Mouse (Mus musculus): ENCODE data around the gene D10Wsu102e.
"Not testable (repeated sequence)": the region's sequence is repeated elsewhere in the genome, so short reads cannot be mapped to it uniquely, and the experiment has no call there.

Gene D10Wsu102e

GRCm38 (mm10) chr10:83346359-83346736 is 13.7 kb upstream of the D10Wsu102e start:
- DNase-seq (ENCODE audit: low spot score in 2 of 2), result no peak

- DNase-seq (ENCODE audit: low spot score in 2 of 2), result no peak
Measured at GRCm38 (mm10) chr10:83347494-83347893, 12.5 kb upstream of the D10Wsu102e start.

DNA sequence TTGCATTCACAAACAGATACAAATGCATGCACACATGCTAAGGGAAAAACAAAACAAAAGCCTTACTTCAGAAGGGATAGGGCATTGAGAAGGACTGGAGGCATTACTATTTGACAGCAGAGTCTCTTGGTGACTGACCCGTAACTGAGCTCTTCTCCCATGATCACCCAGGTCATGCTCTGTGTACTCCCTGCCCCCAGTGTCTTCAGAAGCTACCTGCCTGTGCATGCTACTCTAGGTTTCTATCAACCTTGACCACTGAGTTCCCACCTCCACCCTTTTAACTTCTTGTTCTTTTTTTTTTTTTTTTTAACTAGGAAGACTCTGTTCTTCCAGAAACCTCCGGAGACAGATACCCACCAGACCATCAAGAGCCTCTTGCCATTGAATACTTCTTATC is 9.3 kb upstream of the D10Wsu102e start:
- DNase-seq (ENCODE audit: low spot score in 2 of 2), result no peak

DNA sequence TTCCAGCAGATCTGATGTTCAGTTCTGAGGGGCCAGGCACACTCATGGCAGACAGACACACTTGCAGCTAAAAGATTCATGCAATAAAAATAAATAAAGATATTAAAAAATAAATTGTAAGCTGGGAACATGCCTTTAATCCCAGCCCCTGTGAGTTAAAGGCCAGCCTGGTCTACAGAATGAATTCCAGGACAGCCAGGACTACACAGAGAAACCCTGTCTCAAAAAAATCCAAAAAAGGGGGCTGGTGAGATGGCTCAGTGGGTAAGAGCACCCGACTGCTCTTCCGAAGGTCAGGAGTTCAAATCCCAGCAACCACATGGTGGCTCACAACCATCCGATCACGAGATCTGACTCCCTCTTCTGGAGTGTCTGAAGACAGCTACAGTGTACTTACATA is 8.2 kb upstream of the D10Wsu102e start:
- not testable (repeated sequence) for DNase-seq (ENCODE audit: low spot score in 2 of 2)

- DNase-seq (ENCODE audit: low spot score in 2 of 2), result no peak
Measured at GRCm38 (mm10) chr10:83353680-83354332, 6.2 kb upstream of the D10Wsu102e start.

DNA sequence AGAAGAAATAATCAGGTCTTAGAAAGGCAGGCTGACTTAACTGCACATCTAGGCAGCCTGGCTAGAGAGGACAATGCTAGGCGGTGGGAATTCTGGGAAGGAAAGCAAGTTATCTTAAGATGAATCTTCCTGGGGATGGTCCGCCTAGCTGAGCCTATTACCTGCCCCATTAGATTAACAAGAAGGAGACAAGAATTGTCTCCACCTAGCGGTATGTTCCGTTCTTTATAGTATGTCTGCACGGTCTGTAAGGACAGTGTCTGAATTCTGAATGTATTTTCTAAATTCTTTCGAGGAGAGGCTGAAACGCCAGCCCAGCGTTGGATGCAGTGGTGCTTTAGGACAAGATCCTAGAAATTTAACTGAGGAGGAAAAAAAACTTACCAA is 5.7 kb upstream of the D10Wsu102e start:
- DNase-seq (ENCODE audit: low spot score in 2 of 2), result no peak

- DNase-seq (ENCODE audit: low spot score in 2 of 2), result no peak
Measured at GRCm38 (mm10) chr10:83356416-83356815, 3.6 kb upstream of the D10Wsu102e start.

DNA sequence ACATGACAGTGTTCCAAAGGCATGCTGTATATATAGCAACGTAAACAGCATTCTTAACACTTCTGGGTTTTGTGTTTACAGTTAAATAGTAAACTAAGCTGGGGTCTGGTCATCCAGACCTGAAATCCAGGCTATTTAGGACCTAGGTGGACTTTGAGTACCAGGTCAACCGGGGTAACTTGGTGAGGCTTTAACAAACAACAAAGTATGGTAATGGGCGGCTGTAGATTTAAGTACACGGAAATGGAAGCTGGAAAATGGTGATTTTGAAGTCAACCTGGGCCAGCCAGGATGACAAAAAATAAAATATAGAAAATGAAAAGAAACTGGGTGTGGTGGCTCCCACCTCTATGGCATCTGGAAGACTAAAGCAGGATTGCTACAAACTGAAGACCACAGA is 570 bp upstream of the D10Wsu102e start:
- DNase-seq (ENCODE audit: low spot score in 2 of 2), result no peak

GRCm38 (mm10) chr10:83360356-83360755 is 335 bp downstream of the D10Wsu102e start:
- DNase-seq (ENCODE audit: low spot score in 2 of 2), result no peak

DNA sequence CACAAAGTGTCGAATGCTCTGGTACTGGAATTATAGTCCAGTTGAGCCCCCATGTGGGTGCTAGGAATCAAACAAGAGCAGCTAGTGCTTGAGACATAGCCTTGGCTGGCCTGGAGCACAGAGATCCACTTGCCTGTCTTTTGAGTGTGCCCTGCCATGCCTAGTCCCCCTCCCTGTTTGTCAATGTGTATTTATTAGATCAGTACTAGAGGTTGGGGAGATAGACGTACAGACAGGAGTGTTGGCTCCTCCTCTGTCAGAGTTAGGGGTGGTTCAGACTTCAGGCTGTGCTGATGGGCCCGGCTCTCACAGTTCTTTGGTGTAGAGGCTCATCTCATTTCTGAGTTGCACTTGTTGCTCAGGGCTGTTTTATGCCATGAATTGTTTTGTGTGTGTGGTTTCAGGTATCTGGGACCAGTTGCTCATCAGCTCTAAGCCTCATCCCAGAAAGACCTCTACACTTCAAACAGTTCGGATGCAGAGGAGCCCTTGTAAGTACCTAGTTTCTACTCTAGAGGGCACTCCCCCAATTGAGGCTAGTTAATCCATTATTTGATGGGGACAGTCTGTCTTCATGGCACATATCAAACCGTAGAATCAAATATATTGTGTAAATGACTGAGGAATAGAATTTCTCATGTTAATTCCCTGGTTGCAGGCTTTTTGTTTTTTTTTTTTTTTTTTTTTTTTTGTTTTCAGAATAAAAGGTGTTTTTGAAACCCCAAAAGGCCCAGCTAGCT is 1.8 kb downstream of the D10Wsu102e start:
- DNase-seq (ENCODE audit: low spot score in 2 of 2), result no peak

DNA sequence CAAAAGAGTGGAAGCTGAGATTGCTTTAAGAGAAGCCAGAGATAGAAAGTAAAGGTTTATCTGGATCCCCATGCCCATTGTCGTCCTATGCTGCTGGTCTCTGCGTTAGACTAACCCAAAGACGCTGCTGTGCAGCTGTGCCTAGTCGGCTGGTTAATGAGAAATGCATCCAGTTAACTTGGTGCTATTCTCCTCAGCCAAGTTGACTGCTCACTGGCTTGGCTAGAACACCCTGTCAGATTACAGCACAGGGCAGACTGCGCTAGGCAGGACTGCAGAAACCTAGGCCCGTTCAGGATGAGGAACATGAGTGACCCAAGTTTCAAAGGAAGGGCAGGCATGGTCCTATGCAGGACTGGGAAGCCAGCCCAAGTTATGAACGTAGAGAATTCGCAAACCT is 3.4 kb downstream of the D10Wsu102e start:
- DNase-seq (ENCODE audit: low spot score in 2 of 2), result no peak

- DNase-seq (ENCODE audit: low spot score in 2 of 2), result no peak
Measured at GRCm38 (mm10) chr10:83368918-83369317, 8.9 kb downstream of the D10Wsu102e start.

- DNase-seq (ENCODE audit: low spot score in 2 of 2), result no peak
Measured at GRCm38 (mm10) chr10:83374045-83374656, 14.1 kb downstream of the D10Wsu102e start.

DNA sequence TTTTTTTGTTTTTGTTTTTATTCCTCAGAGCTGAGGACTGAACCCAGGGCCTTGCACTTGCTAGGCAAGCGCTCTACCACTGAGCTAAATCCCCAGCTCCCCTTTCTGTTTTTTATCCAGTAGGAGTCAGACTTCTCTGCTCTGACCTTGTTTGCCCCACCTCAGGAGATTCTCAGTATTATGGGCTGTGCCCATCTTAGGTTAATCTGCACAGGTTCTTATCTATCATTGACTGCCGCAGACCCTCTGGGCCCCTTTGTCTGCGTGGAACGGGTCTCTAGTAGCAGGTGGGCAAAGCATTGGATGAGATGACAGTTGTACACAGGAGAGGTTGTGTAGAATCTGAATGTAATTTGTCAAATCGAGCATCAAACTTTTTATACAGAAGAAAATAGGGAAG is 15.4 kb downstream of the D10Wsu102e start:
- DNase-seq (ENCODE audit: low spot score in 2 of 2), result not testable (repeated sequence)

GRCm38 (mm10) chr10:83376911-83377682 is 17.1 kb downstream of the D10Wsu102e start:
- no peak for DNase-seq (ENCODE audit: low spot score in 2 of 2)

DNA sequence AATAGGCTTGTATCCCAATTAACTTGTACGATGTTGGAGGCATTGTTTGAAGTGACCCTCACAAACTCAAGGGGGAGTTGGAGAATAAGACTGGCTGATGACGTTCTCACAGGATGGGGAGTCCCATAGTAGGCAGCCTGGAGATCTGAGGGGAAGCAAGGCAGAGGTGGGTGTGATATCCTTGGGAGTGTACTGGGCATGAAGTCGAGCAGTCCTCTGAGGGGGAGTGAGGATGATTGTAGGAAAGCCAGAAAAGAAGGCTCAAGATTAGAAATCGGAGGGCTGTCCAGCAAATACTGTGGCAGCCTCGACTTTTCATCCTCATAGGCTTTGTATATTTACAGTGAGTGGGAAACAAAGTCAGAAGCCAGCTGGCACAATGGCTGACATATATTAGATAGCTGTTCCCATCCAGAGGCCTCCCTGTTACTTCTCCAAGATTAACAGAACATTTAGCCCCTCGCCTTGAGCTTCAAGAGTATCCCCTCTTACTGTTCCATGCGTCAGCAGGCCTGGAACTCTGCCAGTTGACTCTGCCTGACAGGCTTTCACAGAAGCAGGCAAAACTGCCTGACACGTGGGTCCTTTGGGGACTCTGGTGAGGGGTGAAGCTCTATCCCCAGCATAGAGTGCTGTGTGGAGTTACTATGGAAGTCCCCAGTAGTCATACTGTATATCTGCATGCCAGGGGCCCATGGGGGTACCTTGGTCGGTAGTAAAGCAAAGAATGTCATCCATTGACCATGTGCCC is 18.2 kb downstream of the D10Wsu102e start:
- no peak for DNase-seq (ENCODE audit: low spot score in 2 of 2)

DNA sequence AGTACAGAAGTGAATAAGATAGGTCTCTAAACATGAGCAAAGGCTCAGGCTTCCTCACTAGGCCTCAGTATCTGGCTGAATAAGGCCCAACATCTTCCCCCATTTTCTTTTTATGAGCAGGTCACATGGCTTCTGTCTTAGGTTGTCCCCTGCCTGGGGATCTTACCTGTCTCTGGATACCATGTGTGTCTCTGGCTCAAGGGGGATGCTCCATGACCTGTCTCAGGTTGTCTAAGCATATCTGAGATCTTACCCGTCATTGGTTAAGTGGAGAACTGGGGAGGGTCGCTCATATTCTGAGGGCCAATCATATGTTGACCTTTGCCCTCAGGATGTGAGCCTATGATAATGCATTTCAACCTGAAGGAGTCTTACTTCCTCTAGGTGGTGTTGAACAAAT is 20.5 kb downstream of the D10Wsu102e start:
- no peak for DNase-seq (ENCODE audit: low spot score in 2 of 2)

- DNase-seq (ENCODE audit: low spot score in 2 of 2), result no peak
Measured at GRCm38 (mm10) chr10:83382528-83382927, 22.5 kb downstream of the D10Wsu102e start.

GRCm38 (mm10) chr10:83382988-83383387 is 23.0 kb downstream of the D10Wsu102e start:
- DNase-seq (ENCODE audit: low spot score in 2 of 2), result no peak

DNA sequence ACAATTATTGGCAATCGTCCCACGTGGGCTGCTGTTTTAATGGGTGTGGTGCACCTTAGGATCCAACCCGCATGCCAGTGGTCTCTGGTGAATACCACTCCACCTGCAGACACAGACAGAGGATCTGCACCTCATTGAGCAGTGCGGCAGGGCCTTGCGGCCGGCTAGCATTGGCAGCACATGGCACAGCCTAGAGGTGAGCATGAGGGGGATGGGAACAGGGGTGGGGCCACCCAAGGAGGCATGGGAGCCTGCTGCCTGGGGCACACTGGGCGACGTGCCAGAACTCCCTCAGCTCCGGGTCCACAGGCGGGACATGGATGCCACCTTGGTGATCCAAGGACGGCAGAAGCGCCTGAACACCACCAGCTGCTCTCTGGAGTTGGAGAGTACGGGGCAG is 23.8 kb downstream of the D10Wsu102e start:
- DNase-seq (ENCODE audit: low spot score in 2 of 2), result no peak

- no peak for DNase-seq (ENCODE audit: low spot score in 2 of 2)
Measured at GRCm38 (mm10) chr10:83384456-83385215, 24.6 kb downstream of the D10Wsu102e start.
